Mouse (Mus musculus) regulatory T cell (primary cell): ENCODE data around the gene Kif18b.

ENCODE experiments used
- in situ Hi-C: fragments of 300-600 bp; cut with MboI, MseI; formaldehyde crosslinking; loops from one replicate; pipeline ENCODE4 v1.15.1; 2025; ENCODE audit warnings: high pct_unique_total_duplicates

Kif18b gene

GRCm38 (mm10) chr11:102881314-102882198 lies 43.4 kb downstream of the Kif18b start:
- in situ Hi-C loops = loop anchor here (10.0 kb wide), 1 partner anchor 1447 kb away; no protein-coding TSS in a partner anchor

GRCm38 (mm10) chr11:102880585-102881313 lies 44.2 kb downstream of the Kif18b start, which contains the start of the genes Eftud2 and Ccdc103:
Gene Eftud2 (minus strand): TSS chr11:102880985.
Gene Ccdc103 (plus strand): TSS chr11:102881204.
- in situ Hi-C loops = loop anchor here (10.0 kb wide), 1 partner anchor 1446 kb away; no protein-coding TSS in a partner anchor

GRCm38 (mm10) chr11:102879558-102879957 lies 45.4 kb downstream of the Kif18b start:
- in situ Hi-C loops = no loop called here

- in situ Hi-C loops = no loop called here
Measured at GRCm38 (mm10) chr11:102874801-102875334, 50.1 kb downstream of the Kif18b start.

- in situ Hi-C loops = no loop called here
Measured at GRCm38 (mm10) chr11:102864272-102864671, 60.7 kb downstream of the Kif18b start.

- in situ Hi-C loops = no loop called here
Measured at GRCm38 (mm10) chr11:102859933-102860332, 65.0 kb downstream of the Kif18b start.

GRCm38 (mm10) chr11:102858951-102859350 lies 66.0 kb downstream of the Kif18b start:
- in situ Hi-C loops = no loop called here

GRCm38 (mm10) chr11:102855941-102856340 lies 69.0 kb downstream of the Kif18b start:
- in situ Hi-C loops = no loop called here
